Mouse (Mus musculus) midbrain, embryonic 15.5 days (tissue): ENCODE data around the gene Aff4. TPM values are rescaled to one million over a fixed set of nuclear protein-coding genes. Genes with fewer than 3 reads are reported as not detected.

Source experiments
- microRNA-seq: library from miRNA; unstranded; fragments of <30 nt; microRNA quantifications from one replicate; pipeline ENCODE4, GENCODE M21; 2016
- polyA plus RNA-seq: library from polyadenylated mRNA; unstranded; fragments of >200 nt; fragmentation: Nextera tagmentation; extraction: Ambion mirVana; gene quantifications from 2 replicates; pipeline ENCODE4 v1.2.1, GENCODE M21; 2015

Gene Aff4
- polyA plus RNA-seq, 1 experiment from 2014 or later, result 72.6 TPM

Small RNA genes within 50 kb of the gene (microRNA-seq; reads per million reads assigned to microRNA genes)
- gene Mir6920, result not detected

Other genes starting within 250 kb of the Aff4 start
- gene Hspa4, start 50.4 kb upstream of the Aff4 start, polyA plus RNA-seq, result 42.0 and 43.2 TPM in 2 replicates
- gene Zcchc10, start 26.2 kb upstream of the Aff4 start, polyA plus RNA-seq, result 12.1 and 13.3 TPM in 2 replicates
- gene Leap2, start 72.3 kb downstream of the Aff4 start, polyA plus RNA-seq, result 0.35 TPM in 1 of 2 replicates, not detected in the other
- 645 and 649 TPM in 2 replicates for gene Uqcrq, start 80.0 kb downstream of the Aff4 start, polyA plus RNA-seq
- 3.5 and 4.0 TPM in 2 replicates for gene Gdf9, start 80.2 kb downstream of the Aff4 start, polyA plus RNA-seq
- 0.09 TPM in 1 of 2 replicates, not detected in the other for gene Gm10447, start 106.3 kb downstream of the Aff4 start, polyA plus RNA-seq
- 3.5 and 3.7 TPM in 2 replicates for gene Shroom1, start 106.4 kb downstream of the Aff4 start, polyA plus RNA-seq
- not detected in 2 replicates for gene Gm9837, start 119.6 kb downstream of the Aff4 start, polyA plus RNA-seq
- gene Gm9945, start 129.3 kb downstream of the Aff4 start, polyA plus RNA-seq, result 0.39 TPM in 1 of 2 replicates, not detected in the other
- 0.99 and 1.1 TPM in 2 replicates for gene Sowaha, start 129.4 kb downstream of the Aff4 start, polyA plus RNA-seq
- 18.4 TPM in 2 replicates for gene Sept8, start 168.4 kb downstream of the Aff4 start, polyA plus RNA-seq
- 345 and 349 TPM in 2 replicates for gene Kif3a, start 216.5 kb downstream of the Aff4 start, polyA plus RNA-seq